Mouse (Mus musculus) mouse trophoblast stem cell (cell line): ENCODE results near the gene Cflar.
"Not testable (repeated sequence)": the region's sequence is repeated elsewhere in the genome, so short reads cannot be mapped to it uniquely, and the experiment has no call there.

Experiments
- in situ Hi-C, 2 experiments: fragments of 300-500 bp; cut with MseI, MboI; formaldehyde crosslinking; loops; 2 replicates in 1 of 2; 3 replicates in 1 of 2; pipeline ENCODE4 v1.15.1; 2025

The Cflar gene

DNA sequence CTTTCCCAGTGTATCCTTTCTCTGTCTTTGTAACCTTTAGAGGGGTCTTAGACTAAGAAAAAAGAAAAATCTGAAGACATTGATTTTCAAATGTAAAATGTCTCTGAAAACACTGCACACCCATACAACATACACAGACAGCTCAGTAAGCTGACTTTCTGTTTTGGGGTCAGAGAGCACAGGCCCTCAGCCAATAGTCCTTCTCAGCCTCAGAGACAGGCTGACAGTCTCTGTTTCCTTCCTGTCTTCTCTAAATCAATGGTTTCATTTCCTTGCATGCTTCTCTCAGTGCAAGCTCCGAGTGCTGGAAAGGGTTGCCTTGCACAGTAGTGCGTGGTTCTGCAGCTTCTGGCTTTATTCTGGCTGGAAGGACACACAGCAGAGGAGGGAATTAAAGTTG lies 62.6 kb downstream of the Cflar start:
- in situ Hi-C loops: loop anchor here in 1 of 2 experiments (5.0 kb wide), 1 partner anchor 128 kb away; no protein-coding TSS in a partner anchor

DNA sequence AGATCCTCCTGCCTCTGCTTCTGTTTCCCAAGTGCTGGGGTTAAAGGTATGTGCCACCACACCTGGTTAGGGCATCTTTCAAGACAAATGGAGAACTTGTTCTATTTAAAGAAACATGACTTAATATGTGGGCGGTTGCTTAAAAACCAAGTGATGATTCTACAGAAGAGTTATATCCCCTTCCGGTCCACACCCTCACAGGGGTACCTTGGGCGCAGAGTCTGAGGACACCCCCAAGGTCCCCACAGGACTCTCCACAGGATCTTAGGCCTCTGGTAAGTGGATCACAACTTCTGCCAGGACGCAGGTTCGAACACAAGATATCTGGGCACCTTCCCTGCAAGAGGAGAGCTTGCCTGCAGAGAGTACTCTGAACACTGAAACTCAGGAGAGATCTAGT lies 64.1 kb downstream of the Cflar start:
- in situ Hi-C loops: no loop called here

DNA sequence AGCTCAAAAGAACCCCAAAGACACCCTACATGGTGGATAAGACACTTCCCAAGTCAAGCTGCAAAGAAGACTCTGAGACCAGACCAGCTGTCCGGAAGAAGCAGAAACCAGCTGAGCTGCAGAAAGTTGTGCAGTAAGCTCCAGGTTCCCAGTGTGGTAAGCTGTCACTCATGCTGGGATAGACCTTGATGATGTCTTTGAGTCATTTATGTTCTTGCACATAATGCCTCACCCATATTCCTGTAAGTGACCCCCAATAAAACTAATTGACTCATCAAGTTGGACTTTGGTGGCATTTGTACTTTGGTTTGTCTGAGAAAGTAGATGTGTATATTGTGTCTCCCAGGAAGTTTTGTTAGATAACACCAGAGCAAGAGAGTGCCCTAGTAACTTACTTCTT lies 66.3 kb downstream of the Cflar start:
- in situ Hi-C loops: no loop called here

DNA sequence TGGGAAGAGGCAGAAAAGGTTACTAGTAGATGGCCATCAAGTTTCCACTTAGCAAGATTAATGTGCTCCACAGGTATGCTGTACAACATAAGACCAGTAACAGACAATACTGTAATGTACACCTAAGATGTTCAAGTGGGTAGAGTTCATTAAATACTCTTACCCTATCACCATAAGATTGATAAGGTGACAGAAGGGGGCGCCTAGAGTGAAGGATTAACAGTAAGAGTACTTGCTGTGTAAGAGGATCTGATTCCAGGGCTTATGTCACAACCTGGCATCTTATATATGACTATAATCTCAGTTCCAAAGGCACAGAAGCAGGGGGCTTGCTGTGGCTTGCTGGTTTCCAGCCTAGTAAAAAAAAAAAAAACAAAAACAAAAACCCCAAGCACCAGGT lies 66.9 kb downstream of the Cflar start:
- in situ Hi-C loops: no loop called here

DNA sequence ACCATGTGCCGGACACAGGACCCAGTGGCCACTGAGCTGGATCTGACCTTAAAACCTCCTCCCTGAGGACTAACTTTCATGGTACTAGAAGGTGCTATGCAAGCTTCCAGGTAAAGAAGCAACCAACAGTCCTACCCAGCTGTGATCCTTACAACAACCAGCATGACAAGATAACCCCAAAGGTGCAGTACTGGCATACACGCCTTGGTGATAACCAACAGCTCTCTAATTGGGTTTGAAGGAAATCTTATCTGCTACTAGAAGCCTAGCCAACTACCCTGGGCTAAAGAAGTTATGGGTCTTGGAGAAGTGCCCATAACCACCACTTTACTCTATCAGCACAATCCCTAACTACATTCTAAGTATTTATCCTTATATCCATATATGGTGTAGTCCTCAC lies 75.0 kb downstream of the Cflar start:
- in situ Hi-C loops: loop anchor here in 1 of 2 experiments (10.0 kb wide), 1 partner anchor 119 kb away; no protein-coding TSS in a partner anchor

DNA sequence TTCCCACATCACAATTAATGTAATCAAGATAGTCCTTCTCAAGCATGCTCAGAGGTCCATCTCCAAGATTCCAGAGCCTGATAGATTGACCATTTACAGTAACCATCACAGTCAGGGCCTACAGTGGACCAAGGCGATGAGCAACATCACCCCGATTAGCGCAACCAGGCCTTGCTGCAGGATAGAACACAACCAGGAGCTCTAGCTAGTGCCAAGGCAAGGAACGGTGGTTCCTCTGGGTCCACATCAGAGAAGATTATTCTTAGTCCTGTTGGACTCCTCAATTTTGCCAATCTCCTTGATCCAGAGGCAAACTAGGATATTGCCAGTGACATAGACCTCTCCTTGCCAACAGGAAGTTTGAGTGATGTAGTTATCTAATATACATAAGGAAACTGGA lies 77.1 kb downstream of the Cflar start:
- in situ Hi-C loops: loop anchor here in 1 of 2 experiments (10.0 kb wide), 1 partner anchor 116 kb away; no protein-coding TSS in a partner anchor

DNA sequence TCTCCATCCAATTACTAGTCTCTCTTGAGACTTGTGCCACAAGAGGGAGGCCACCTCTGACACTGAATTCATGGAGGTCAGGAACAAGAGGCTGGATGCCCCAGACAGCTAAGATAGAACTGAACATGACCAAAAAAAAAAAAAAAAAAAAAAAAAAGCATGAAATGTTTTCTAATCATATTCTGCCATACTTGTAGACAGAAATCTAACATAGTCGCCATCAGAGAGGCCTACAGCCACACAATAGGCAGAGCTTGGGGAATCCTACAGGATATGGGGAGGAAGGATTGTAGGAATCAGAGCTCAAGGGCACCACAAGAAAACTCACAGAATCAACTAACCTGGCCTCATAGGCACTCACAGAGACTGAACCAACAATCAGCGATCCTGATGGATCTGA lies 83.4 kb downstream of the Cflar start:
- in situ Hi-C loops: no loop called here

DNA sequence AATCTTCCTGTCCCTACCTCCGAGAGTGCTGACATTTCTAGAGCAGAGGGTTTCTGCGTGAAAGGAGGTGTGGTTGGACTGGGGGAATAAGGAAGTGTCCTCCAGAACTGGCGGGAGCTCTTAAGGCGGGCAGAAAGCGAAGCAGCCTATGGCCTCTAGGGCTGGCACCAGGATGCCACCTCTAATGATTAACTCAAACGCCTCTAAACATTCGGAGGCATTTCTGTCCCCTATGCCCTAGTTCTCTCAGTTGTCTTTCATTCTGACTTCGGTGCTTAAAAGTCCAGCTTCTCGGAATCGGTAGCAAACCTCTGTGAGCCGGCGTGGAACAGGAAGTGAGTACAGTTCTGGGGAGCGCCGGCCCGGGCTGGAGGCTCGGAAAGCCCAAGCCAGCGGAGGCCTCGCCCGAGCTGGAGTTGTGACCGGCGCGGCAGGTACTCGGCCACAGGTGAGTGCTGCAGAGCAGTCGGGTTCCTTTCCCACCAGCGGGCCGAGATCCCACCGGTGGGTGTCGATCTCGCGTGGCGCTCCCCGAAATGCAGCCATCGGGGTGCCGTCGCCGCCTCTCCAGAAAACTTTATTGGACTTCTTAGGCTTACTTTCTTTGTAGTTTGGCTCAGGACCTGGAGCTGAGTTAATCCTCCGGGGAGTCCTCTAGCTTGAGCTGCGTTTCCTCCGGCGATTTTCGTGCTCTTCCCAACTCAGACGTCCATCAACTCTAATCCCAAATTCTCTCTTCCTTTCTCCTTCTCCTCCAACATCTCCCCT lies 84.2 kb downstream of the Cflar start, which contains the start of gene Casp8:
Gene Casp8 (plus strand): TSS at position 84 of the 768 bp plus-strand sequence.
- in situ Hi-C loops: no loop called here

DNA sequence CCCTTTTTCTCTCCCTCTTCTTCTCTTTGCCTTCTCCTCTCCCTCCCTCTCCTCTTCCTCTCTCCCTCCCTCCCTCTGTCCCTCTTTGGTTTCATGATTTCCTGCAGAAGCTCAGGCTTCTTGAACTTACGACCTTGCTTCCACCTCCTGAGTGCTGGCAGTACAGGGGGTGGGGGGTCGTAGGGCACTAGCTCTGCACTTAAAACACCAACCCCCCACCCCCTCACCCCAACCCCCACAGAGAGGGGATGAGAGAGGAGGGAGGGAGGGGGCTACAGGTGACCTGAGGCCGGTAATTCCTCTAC lies 84.7 kb downstream of the Cflar start:
- in situ Hi-C loops: no loop called here

DNA sequence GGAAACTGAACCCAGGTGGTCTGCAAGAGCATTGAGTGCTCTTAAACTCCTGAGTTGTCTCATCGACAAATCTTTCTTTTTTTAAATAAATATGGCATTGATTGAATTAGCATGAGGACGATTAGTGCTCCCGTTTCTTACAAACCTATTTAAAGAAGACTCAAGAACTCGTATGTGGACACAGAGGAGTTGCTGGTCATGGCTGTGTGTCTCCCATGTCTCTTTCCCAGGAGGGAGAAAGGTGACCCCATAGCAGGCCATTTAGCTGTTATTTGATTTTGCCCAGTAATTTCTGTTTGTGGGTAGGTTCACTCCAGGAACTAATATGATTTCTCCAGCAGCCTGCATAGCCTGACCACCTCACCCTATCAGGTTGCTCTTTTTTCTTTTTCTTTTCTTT lies 85.5 kb downstream of the Cflar start:
- in situ Hi-C loops: no loop called here

DNA sequence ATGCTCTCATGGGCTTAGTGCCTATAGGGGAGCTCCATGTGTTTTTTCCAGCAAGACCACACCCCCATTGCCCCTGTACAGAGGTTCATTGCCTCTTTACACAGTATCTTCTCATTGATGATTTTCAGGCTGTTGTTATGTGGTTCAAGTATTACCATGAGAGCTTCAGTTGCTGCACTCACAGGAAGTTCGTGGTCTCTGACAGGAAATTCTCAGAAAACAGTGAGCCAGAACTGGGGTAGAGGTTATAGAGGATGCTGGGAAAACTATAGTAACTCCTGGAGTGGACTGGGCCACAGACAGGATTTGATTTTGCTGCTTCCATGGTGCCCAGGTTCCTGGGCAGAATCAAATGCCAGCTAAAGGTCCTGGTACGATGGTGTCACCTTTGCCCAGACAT lies 86.1 kb downstream of the Cflar start:
- in situ Hi-C loops: no loop called here

DNA sequence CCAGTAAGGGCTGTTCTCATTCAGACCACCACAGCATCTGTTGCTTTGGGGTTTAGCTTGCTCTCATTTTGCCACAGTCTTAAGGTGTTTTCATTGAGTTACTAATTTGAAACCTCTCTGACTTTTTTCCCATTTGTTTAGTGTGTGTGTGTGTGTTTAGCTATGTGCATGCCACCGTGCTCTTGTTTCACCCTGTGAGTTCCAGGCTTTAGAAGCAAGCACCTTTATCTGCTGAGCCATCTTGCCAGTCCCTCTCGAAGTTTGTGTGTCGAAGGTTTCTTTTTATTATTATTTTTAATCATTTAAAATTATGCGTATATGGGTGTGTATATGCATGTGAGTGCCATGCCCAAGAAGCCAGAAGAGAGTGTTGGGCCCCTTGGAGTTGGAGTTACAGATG lies 87.6 kb downstream of the Cflar start:
- in situ Hi-C loops: no loop called here

DNA sequence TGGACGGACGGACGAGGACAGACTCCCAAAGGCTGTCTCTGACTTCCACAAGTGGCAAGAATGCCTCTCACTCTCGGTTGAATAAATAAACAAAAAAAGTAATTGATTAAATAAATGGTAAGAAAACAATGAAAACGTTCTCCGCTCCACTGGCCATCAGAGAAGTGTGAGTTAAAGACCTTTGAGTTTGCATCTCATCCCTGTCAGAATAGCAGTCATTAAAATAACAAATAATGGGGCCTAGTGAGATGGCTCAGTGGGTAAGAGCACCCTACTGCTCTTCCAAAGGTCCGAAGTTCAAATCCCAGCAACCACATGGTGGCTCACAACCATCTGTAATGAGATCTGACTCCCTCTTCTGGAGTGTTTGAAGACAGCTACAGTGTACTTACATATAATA lies 89.3 kb downstream of the Cflar start:
- in situ Hi-C loops: not testable (repeated sequence)

DNA sequence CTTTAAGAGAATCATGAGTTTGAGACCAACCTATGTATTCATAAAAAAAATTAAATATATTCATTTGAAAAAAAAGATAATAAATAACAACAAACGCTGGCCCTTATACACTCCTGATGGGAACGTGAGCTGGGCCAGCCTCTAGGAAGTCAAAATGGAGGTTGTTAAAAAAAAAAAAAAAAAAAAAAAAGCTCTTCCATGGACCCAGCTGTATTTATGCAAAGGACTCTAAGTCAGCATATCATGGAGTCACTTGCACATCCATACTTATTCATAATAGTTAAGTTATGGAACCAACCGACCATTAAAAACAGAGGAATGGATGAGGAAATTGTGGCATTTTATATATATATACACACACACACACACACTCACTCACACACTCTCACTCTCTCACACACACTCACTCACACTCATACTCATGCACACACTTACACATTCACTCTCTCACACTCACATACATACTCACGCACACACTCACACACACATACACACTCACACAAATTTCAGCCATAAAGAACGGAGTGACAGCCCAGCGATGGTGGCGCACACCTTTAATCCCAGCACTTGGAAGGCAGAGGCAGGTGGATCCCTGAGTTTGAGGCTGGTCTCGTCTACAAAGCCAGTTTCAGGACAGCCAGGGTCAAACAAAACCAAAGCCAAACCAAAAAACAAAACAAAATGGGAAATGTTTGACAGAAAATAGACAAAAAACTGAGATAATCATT lies 90.4 kb downstream of the Cflar start:
- in situ Hi-C loops: no loop called here

DNA sequence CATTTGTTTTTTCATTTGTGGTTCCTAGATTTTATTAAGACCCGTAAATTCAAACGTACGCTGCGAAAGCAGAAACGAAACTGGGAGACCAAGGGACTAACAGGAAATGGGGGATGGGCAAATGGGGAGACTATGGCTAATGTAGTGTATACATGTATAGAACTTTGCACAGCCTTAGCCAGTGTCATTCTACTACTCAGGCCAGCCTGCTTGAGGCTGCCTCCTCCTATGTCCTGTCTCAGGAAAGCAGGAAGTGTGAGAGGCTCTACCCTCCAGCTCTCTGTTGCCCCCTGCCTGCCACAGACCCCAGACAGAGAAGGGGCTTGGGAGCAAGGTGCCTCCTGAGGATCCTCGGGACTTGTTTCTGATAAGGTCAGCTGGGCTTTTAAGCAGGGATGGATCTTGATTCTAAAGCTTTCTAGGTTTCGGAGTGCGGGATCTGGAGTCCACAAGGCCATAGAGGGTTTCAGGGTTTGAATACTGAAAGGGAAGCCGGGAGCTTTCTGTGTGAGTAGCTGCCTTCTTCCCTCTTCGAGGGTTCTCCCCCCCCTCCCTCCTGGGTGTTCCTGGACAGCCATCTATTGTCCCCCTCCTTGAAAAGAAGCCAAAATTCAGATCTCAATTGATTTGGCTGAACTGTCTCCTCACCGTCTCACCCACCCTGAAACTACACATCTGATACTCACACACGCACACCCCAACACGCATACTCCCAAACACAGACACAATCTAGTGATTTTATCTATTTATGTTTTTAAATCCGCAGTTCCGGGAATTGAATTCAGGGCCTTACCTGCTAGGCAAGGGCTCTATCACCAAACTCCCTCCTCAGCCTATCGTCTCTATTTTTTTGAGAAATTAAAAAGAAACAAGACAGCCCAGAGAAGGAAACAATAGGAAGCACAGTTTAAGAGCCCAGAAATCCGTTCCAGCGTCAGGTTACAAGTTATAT lies 91.3 kb downstream of the Cflar start:
- in situ Hi-C loops: no loop called here

DNA sequence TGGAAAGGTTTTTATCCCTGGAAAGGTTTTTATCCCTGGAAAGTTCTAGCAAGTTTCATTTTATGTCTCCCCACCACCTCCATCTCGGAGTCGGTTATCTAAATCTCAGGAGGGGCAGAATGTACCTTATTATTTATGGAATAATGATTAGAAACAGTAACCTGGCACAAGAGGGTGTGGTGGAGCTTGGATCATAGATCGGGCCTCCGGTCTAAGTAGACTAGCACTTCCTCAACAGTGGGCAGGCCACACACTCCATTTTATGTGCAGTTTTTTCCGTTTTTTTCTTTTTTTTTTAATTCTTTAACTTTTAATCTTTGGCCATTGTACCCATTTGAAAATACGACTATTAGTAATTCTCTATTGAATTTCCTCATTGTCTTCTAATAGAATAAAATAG lies 92.2 kb downstream of the Cflar start:
- in situ Hi-C loops: no loop called here

DNA sequence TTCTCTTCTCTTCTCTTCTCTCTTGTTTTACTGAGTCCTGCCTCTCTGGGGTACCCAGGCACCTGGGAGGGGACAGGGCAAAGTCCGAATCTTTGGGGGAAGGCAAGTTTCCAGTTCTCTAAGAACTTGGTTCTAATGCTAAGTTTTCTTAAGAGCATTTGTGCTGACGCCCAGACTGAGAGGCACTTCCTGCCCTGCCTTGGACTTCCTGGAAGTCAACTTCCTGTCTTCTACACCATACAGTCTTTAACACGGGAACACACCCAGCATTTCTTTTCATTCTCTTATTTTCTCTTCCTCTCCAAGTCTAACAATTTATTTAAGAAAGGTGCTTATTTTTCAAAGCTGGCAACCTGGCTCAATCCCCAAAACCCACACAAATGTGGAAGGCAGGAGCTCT lies 95.3 kb downstream of the Cflar start:
- in situ Hi-C loops: no loop called here
